Mouse (Mus musculus) layer of hippocampus, postnatal 36 days (tissue): ENCODE results near the gene Kcna5. TPM values are rescaled to one million over a fixed set of nuclear protein-coding genes. Genes with fewer than 3 reads are reported as not detected.
A peak's percentile ranks its signal among the peaks of the same experiment; 100 is the strongest.

Experiments used
- DNase-seq, 2 experiments: peaks; one replicate each; pipeline ENCODE4 v3.0.0; 2022
- total RNA-seq, 2 experiments: library from RNA; stranded (reverse); gene quantifications; 2 replicates each; pipeline ENCODE4 v1.2.3; 2021

Kcna5 gene
- total RNA-seq, 2 experiments from 2014 or later = 1.3 to 1.6 TPM

- no peak for DNase-seq
Observed at GRCm38 (mm10) chr6:126536926-126537325, 1.7 kb upstream of the Kcna5 start.

GRCm38 (mm10) chr6:126535911-126536270 is 679 bp upstream of the Kcna5 start:
- DNase-seq = no peak

- DNase-seq = no peak
Observed at GRCm38 (mm10) chr6:126534531-126535207, 543 bp downstream of the Kcna5 start.

GRCm38 (mm10) chr6:126531306-126531705 is 3.9 kb downstream of the Kcna5 start:
- DNase-seq = no peak

GRCm38 (mm10) chr6:126530019-126530418 is 5.2 kb downstream of the Kcna5 start:
- DNase-seq = no peak

- DNase-seq = peak; percentile 20 to 25
Observed at GRCm38 (mm10) chr6:126514720-126515119, 20.5 kb downstream of the Kcna5 start.

GRCm38 (mm10) chr6:126513714-126514248 is 21.4 kb downstream of the Kcna5 start:
- DNase-seq = no peak

GRCm38 (mm10) chr6:126513154-126513553 is 22.1 kb downstream of the Kcna5 start:
- DNase-seq = no peak

- DNase-seq = no peak
Observed at GRCm38 (mm10) chr6:126508671-126509070, 26.5 kb downstream of the Kcna5 start.

- no peak for DNase-seq
Observed at GRCm38 (mm10) chr6:126503920-126504319, 31.3 kb downstream of the Kcna5 start.

- DNase-seq = no peak
Observed at GRCm38 (mm10) chr6:126502691-126503301, 32.4 kb downstream of the Kcna5 start.

GRCm38 (mm10) chr6:126500985-126501384 is 34.2 kb downstream of the Kcna5 start:
- DNase-seq = no peak

GRCm38 (mm10) chr6:126500088-126500487 is 35.1 kb downstream of the Kcna5 start:
- peak; percentile 79 to 85 for DNase-seq

- DNase-seq = peak; percentile 21 to 28
Observed at GRCm38 (mm10) chr6:126497878-126498277, 37.3 kb downstream of the Kcna5 start.

- DNase-seq = no peak
Observed at GRCm38 (mm10) chr6:126497173-126497839, 37.9 kb downstream of the Kcna5 start.

- no peak for DNase-seq
Observed at GRCm38 (mm10) chr6:126487136-126487535, 48.1 kb downstream of the Kcna5 start.

- no peak for DNase-seq
Observed at GRCm38 (mm10) chr6:126484887-126485286, 50.3 kb downstream of the Kcna5 start.

GRCm38 (mm10) chr6:126483264-126483867 is 51.8 kb downstream of the Kcna5 start:
- DNase-seq = no peak

Other genes starting within 250 kb of the Kcna5 start
- gene Kcna1, start 111.0 kb upstream of the Kcna5 start, total RNA-seq = 100 to 1,000 TPM; 110 to 114 TPM
- gene Kcna6, start 205.3 kb upstream of the Kcna5 start, total RNA-seq = 10 to 100 TPM; 47.3 to 48.4 TPM